Mouse (Mus musculus): ENCODE results near the gene Slc39a7.

The Slc39a7 gene

DNA sequence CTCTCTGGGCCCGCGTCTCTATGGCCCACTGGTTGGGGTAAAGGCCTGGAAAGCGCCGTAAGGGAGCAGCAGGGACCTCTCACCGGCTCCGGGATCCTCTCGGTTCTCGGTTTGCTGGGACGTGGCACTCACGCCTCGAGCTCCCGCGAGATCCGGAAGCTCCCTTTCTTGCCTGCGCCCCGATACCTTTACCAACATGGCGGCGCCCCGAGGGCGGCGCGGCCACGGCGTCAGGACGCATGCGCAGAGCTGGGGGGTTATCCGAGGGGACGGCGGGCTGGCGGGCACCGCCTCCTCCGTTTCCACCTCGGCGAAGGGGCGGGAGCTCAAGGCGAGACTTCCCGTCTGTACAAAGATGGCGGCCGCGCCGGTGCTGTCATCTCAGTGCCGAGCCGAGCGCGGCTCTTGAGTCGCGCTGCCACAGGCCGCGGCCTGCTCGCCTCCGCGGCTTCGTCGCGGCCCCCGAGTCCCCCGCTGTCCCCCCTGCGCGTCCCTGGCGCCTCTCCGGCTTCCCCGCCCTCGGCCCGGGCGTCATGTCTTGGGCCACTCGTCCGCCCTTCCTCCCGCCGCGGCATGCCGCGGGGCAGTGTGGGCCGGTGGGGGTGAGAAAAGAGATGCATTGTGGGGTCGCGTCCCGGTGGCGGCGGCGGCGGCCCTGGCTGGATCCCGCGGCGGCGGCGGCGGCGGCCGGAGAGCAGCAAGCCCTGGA lies at the start of gene Slc39a7, which contains the start of gene Rxrb:
TSS of gene Slc39a7 (minus strand) at position 218 of the 709 bp plus-strand sequence.
TSS of gene Rxrb (plus strand) at position 348 of the 709 bp plus-strand sequence.
- peak; percentile 99 for DNase-seq (ENCODE audit: low read depth, low spot score)

GRCm38 (mm10) chr17:34079621-34080020 lies 48.1 kb upstream of the Slc39a7 start:
- DNase-seq (ENCODE audit: low read depth, low spot score): peak; percentile 22

DNA sequence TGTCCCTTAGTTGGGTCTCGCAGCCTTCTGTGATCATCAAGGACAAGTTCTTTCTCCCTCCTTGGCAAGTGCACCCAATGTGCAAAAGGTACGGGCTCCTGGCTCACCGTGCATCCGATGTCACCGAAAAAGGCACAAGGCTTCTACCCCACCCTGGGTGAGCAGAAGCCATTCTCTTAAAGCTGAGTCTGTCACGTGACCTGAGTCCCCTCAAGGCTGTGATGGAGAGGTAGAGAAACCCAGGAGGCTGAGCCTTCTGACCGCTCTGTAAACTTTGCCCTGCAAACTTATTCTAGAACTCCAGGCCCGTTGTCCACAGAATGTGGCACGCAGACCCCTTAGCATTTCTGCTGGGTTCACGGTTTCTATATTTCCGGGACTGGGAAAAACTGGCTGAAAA lies 47.5 kb upstream of the Slc39a7 start:
- DNase-seq (ENCODE audit: low read depth, low spot score): no peak

GRCm38 (mm10) chr17:34078148-34078547 lies 46.7 kb upstream of the Slc39a7 start:
- DNase-seq (ENCODE audit: low read depth, low spot score): no peak

DNA sequence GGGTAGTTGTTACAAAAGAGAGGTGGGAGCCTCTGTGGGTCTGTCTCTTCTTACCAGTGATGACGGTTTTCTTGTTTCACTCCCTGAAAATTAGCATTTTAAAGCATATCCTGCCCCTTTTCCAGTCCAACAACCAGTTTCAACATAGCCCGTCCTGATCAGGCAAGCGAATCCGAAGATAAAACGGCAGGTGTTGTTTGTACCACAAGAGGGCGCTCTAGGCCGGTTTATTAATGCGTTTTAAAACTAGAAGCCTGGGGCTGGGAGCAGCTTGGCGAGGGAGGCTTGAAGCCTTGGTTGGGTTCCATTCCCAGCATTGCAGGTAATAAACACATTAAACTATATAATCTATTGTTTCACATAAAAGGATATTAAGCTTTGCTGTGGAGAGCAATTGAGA lies 46.1 kb upstream of the Slc39a7 start:
- DNase-seq (ENCODE audit: low read depth, low spot score): peak; percentile 63

DNA sequence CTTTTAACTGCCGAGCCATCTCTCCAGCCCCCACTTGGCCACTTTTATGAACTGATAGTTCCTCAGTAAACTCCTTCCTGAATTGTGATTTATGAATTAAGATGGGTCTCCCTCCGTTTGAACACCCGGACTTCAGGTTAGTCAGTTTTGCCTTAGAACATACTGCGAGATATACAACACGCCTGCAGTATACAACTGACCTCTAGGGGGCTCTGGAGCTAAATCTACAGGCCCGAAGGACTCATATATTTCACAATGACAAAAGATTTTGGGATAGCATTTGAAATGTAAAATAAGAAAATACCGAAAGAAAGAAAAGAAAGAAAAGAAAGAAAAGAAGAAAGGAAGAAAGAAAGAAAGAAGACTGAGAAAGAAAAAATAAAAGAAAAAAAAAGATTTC lies 43.8 kb upstream of the Slc39a7 start:
- DNase-seq (ENCODE audit: low read depth, low spot score): peak; percentile 32

GRCm38 (mm10) chr17:34072091-34072490 lies 40.6 kb upstream of the Slc39a7 start:
- DNase-seq (ENCODE audit: low read depth, low spot score): no peak

DNA sequence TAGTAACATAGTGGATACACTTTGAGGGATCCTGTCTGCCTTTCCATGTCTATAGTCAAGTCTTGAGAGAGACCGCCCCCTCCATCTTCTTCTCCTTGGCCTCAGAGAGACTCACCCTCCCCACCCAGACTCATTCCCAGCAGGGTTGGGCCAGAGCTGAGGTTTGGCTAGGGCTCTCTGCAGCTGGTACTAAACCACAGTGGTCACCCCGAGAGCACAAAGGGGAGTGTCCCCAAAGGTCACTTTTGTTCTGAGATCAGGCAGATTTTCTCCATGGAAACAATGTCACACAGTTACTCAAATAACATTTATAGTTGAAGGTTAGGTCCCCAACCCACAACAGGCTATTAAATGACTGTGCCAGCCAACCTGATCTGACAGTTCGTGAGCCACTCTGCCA lies 37.4 kb upstream of the Slc39a7 start:
- DNase-seq (ENCODE audit: low read depth, low spot score): no peak

DNA sequence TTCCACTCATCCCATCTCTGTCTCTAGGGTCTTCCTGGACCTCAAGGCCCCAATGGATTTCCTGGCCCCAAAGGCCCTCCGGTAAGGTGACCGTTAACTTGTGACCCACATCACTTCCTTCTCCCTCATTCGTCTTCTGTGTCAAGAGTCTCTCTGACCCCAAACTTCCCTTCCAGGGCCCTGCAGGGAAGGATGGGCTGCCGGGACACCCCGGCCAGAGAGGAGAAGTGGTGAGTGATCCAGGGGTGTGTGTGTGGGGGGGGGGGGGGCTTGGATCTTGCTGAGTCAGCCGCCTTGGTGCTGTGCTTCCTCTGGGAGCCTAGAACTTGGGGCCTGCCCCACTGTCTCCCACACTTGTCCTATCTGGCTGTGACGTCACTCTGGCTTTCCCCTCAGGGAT lies 25.7 kb upstream of the Slc39a7 start:
- no peak for DNase-seq (ENCODE audit: low read depth, low spot score)

- no peak for DNase-seq (ENCODE audit: low read depth, low spot score)
Measured at GRCm38 (mm10) chr17:34047404-34048050, 16.0 kb upstream of the Slc39a7 start.

GRCm38 (mm10) chr17:34045941-34046340 lies 14.5 kb upstream of the Slc39a7 start:
- no peak for DNase-seq (ENCODE audit: low read depth, low spot score)

DNA sequence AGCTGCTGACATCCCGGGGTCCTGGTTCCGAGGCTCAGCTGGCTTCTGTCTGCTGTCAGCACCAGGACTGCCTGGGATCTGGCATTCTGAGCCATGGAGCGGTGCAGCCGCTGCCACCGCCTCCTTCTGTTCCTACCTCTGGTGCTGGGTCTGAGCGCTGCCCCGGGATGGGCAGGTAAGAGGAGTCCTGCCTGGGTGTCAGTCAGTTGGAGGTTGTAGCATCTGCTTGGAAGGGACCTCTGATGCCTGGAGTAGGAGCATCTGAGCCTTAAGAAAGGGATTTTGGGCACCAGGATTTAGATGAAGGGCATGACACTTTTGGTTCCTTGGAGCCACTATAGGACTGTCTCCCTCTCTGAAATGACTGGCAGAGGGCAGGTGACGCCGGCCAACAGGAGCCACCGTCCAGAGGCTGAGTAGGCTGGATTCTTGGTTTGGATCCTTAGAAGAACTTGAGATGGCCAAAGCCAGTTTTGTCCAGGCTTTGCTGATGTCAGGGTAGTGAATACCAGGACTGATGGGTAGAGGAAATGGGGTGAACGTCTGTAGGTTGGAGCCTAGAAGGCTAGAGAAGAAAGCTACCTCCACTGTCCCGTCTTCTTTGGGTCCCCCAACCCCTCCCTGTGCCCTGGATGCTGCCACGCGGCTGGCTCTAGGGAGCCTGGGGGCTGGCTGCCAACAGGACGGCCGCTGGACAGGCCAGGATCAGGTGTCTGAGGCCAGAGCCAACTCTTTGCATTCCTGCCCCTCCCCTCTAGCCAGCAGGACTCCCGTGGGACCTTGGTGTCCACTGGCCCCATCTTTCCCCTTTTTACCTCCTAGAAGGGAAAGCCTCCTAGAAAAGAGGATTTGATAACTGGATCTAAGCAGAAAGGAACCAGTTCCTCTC lies 8.3 kb upstream of the Slc39a7 start:
- no peak for DNase-seq (ENCODE audit: low read depth, low spot score)

- no peak for DNase-seq (ENCODE audit: low read depth, low spot score)
Measured at GRCm38 (mm10) chr17:34038878-34039561, 7.5 kb upstream of the Slc39a7 start, which contains the start of gene Col11a2. Gene Col11a2, plus strand, starts transcription at chr17:34039437.

DNA sequence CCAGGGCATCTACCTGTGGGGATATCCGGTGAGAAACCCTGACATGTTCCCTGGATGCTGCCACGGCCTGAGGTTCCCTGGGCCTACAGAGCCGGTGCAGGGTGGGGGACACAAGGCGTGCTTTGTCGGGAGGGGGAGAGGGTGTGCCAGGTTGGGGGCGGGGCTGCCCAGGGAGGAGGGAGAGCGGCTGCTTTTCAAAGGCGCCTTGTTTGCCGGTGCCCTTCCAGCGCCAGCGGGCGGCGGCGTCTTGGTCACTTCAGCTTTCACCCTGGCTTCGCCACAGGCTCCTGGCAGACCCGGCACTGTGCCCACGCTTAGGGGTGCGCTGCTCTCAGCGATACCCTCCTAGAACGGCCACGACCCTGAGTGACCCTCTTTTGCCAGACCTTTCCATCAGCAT lies 7.0 kb upstream of the Slc39a7 start:
- DNase-seq (ENCODE audit: low read depth, low spot score): no peak

DNA sequence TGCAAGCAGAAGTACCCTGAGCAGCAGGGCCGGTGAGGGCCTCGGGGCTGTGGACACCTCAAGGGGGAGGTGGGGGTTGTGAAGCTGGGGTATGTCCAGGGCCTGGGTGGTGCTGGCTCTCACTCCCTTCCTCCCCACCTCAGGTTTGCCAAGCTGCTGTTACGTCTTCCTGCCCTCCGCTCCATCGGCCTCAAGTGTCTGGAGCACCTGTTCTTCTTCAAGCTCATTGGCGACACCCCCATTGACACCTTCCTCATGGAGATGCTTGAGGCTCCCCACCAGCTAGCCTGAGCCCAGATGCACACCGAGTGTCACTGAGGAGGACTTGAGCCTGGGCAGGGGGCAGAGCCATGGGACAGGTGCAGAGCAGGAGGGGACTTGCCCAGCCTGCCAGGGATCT lies 5.8 kb upstream of the Slc39a7 start:
- no peak for DNase-seq (ENCODE audit: low read depth, low spot score)

DNA sequence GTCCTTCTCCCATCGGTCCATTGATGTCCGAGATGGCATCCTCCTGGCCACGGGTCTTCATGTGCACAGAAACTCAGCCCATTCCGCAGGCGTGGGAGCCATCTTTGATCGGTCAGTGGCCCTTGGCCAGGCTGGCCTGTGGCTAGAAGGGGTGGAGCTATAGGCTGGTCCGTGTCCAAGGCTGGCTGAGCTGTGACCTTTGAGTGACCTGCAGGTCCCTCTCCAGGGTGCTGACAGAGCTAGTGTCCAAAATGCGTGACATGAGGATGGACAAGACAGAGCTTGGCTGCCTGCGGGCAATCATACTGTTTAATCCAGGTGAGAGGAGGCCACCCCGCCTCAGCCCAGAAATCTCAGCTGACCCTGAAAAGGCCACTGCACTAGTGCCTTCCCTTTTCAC lies 5.2 kb upstream of the Slc39a7 start:
- no peak for DNase-seq (ENCODE audit: low read depth, low spot score)

- DNase-seq (ENCODE audit: low read depth, low spot score): no peak
Measured at GRCm38 (mm10) chr17:34035517-34035916, 4.0 kb upstream of the Slc39a7 start.

- no peak for DNase-seq (ENCODE audit: low read depth, low spot score)
Measured at GRCm38 (mm10) chr17:34034064-34034463, 2.6 kb upstream of the Slc39a7 start.

DNA sequence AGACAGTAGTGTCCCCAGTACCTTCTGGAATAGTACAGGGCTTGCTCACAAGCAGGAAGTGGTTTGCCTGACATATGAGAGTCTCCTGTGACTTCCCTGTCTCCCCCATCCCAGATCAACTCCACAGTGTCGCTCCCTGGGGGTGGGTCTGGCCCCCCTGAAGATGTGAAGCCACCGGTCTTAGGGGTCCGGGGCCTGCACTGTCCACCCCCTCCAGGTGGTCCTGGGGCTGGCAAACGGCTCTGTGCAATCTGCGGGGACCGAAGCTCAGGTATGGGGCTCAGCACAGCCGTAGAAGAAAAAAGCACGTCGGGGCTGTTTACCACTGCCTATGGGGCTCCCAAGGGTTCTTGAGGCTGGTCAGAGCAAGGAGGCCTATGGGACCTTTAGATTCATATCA lies 2.0 kb upstream of the Slc39a7 start:
- no peak for DNase-seq (ENCODE audit: low read depth, low spot score)

GRCm38 (mm10) chr17:34032806-34033205 lies 1.3 kb upstream of the Slc39a7 start:
- DNase-seq (ENCODE audit: low read depth, low spot score): no peak

DNA sequence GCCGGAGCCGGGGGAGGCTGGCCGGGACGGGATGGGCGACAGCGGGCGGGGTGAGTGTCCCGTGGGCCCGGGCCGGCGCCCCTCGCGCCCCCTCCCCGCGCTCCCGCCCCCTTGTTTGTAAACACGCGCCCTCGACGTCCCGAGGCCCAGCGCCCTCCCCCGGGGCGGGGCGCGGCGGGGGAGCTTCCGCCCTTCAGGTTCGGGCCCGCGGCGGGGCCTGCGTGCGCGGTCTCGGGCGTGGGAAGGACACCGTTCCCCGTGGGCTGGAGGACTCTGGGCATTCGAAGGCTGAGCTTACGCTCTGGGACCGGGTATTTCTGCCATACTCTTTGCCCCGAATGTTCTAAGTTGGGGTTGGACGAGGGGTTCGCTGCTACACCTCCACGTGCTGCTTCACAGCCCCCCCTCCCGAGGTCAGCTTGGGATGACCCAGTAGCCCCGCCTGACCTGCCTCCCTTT lies 721 bp upstream of the Slc39a7 start:
- DNase-seq (ENCODE audit: low read depth, low spot score): no peak

Data from retina, adult 2 months (tissue).